Comparison of ENCODE assay signal across 8 mouse cellular contexts in genomic region chr1:95664969-95665702, GRCm38 (mm10). TPM values are rescaled to one million over a fixed set of nuclear protein-coding genes. Genes with fewer than 3 reads are reported as not detected.
DNase-seq lines count a peak whose midpoint lies in the region; ATAC-seq and TF ChIP-seq lines count a peak whose summit lies in the region.

No protein-coding gene starts in this region.

- H3K9ac ChIP-seq in intestine, embryonic 16.5 days (ENCODE audit: low read depth, low read length) = 0 out of 2 replicates have a peak overlapping the region, but pooled peaks have one; percentile 25

- TF ChIP-seq POLR2A in bone marrow, adult 2 months (IDR thresholded peaks at IDR 0.05; ENCODE audit: borderline replicate concordance, control insufficient read depth, low read depth, low read length) = no peak

- H3K4me3 ChIP-seq in bone marrow, adult 2 months (replicated peaks; ENCODE audit: control insufficient read depth, low read depth, low read length) = peak overlapping the region; percentile 71
- H3K4me3 ChIP-seq in intestine, embryonic 16.5 days (ENCODE audit: low read length) = peak overlapping the region; percentile 64

- H3K4me1 ChIP-seq in bone marrow, adult 2 months (ENCODE audit: control insufficient read depth, insufficient read depth, low read length) = no peaks in the 10 kb centered on the region; the same call in 1 of the 2 replicates
- H3K4me1 ChIP-seq in intestine, embryonic 16.5 days (ENCODE audit: control insufficient read depth, insufficient read depth, low read length) = peaks cover 3% of the 10 kb centered on the region; the same call in 1 of the 2 replicates

- H3K4me2 ChIP-seq in intestine, embryonic 16.5 days (ENCODE audit: low read depth, low read length) = peak overlapping the region; percentile 99

- H3K9me3 ChIP-seq in intestine, embryonic 16.5 days (ENCODE audit: control insufficient read depth, low read length) = no peaks in the 10 kb centered on the region

- no peak for TF ChIP-seq CTCF in bone marrow, adult 2 months (IDR thresholded peaks at IDR 0.05; ENCODE audit: control insufficient read depth, insufficient read depth, low read length)

- peak; percentile 4 for DNase-seq in gastrocnemius, postnatal 14 days
- no peak for DNase-seq in gastrocnemius, adult 8-10 months (ENCODE audit: low spot score in 2 of 2)
- DNase-seq in lung, postnatal 36 days = peak; percentile 61
- peak; percentile 14 for DNase-seq in right cerebral cortex, postnatal 14 days

- under 1% methylated on average over 22 of the region's 22 CpGs for WGBS in bone marrow, adult 2 months
- 24% methylated on average over 22 of the region's 22 CpGs for WGBS in intestine, embryonic 16.5 days

- H3K27ac ChIP-seq in bone marrow, adult 2 months (ENCODE audit: control insufficient read depth, insufficient read depth, low read depth, low read length, poor library complexity) = peak overlapping the region; percentile 71
- no peak overlapping the region for H3K27ac ChIP-seq in intestine, embryonic 16.5 days (ENCODE audit: low read length)

- H3K27me3 ChIP-seq in intestine, embryonic 16.5 days (replicated peaks; ENCODE audit: control insufficient read depth, insufficient read depth, low read length) = peaks cover 7% of the 10 kb centered on the region; the same call in 1 of the 2 replicates

- no peaks in the 10 kb centered on the region for H3K36me3 ChIP-seq in intestine, embryonic 16.5 days (ENCODE audit: control insufficient read depth, insufficient read depth, low read length)

- intact Hi-C loops in gastrocnemius, postnatal 14 days (cut with DNase I; ENCODE audit: low total_unique reads) = no loop called here

- peak; percentile 16 for ATAC-seq in granulocyte monocyte progenitor cell, adult 5-6 weeks (replicated peaks; ENCODE audit: poor library complexity, severe bottlenecking)
- no peak for ATAC-seq in intestine, embryonic 16.5 days
- no peak for ATAC-seq in monocyte, adult 5-6 weeks (replicated peaks; ENCODE audit: insufficient number of reproducible peaks, low FRiP score, low TSS enrichment, poor library complexity, severe bottlenecking)

RNA-seq across cellular contexts. Expression of gene St8sia4, which starts 2.2 kb away (rescaled TPM):
- 1 to 10 TPM; 4.2 to 4.7 TPM for total RNA-seq in gastrocnemius, postnatal 14 days (2021)
- total RNA-seq in gastrocnemius, adult 8-10 months (2022) = 1 to 10 TPM; 1.2 to 2.3 (median 1.8) TPM
- polyA plus RNA-seq in bone marrow, adult 2 months (2011; ENCODE audit: insufficient read depth, insufficient read length, low replicate concordance, missing spikeins) = 1.7 and 6.4 TPM in 2 replicates
- 73.2 and 76.7 TPM in 2 replicates for total RNA-seq in granulocyte monocyte progenitor cell, adult 5-6 weeks (2014; fragmentation: Nextera tagmentation)
- 124 and 137 TPM in 2 replicates for total RNA-seq in granulocyte monocyte progenitor cell, adult 5-6 weeks (2017)
- polyA plus RNA-seq in intestine, embryonic 16.5 days (2015; fragmentation: Nextera tagmentation; extraction: Ambion mirVana) = 2.3 and 3.0 TPM in 2 replicates
- total RNA-seq in monocyte, adult 5-6 weeks (2017) = 149 to 177 TPM (median 157 TPM) in 3 replicates

Comparison
In these comparisons a context has a peak if more than half of its experiments do, and no peak if none do; other contexts are left out.
1. DNase-seq: peak in gastrocnemius, postnatal 14 days (single experiment), lung, postnatal 36 days (single experiment) and right cerebral cortex, postnatal 14 days (single experiment); none in gastrocnemius, adult 8-10 months (0 of 2).
2. RNA of gene St8sia4, which starts 2.2 kb away (total RNA-seq): 149 to 177 TPM in monocyte, adult 5-6 weeks and 73.2 to 137 TPM in granulocyte monocyte progenitor cell, adult 5-6 weeks; 4.2 to 4.7 TPM in gastrocnemius, postnatal 14 days and 1.2 to 2.3 TPM in gastrocnemius, adult 8-10 months; every median in the first group is over 10 times any median in the second.